Mouse (Mus musculus): Measurements from ENCODE around the gene Exoc6b.

The Exoc6b gene

DNA sequence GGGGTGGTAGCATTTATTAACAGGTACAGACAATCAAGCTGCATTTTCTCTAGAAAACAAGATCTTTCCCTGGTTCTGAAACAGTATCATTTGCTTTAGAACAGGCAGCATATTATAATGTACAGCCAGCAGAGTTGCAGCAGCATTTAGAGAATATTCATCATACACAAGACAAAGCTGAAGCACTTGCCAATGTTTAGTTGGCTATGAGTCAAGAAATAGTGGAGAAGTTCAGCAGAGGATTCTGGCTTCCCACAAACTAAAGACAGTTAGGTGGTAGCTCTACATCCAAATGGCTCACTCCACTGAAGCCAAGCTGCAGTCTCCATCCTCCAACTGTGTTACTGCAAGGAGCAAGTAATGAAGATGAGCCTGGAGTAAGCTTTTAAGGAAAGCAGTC, 342.4 kb downstream of the Exoc6b start:
- no peak for DNase-seq (ENCODE audit: low spot score in 2 of 2)

GRCm38 (mm10) chr6:84713171-84713570, 356.1 kb downstream of the Exoc6b start:
- no peak for DNase-seq (ENCODE audit: low spot score in 2 of 2)

DNA sequence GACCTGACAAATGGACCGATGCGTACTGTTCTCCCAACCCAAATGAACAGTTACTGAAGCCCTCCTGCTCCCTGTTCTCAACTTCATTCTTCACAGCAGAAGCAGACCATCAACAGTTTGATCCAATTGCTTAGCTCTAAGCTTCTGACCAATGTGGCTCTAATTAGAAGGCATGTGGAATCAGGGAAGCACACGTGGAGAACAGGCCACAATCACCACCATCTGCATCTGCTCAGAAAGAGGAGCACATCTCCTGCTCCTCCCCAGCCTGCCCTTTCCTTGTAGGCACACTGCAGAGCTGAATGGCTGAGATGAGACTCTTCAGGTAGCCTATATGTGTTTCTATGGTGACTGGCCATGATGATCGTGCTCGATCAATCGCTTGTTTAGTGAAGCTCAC, 358.5 kb downstream of the Exoc6b start:
- no peak for DNase-seq (ENCODE audit: low spot score in 2 of 2)

DNA sequence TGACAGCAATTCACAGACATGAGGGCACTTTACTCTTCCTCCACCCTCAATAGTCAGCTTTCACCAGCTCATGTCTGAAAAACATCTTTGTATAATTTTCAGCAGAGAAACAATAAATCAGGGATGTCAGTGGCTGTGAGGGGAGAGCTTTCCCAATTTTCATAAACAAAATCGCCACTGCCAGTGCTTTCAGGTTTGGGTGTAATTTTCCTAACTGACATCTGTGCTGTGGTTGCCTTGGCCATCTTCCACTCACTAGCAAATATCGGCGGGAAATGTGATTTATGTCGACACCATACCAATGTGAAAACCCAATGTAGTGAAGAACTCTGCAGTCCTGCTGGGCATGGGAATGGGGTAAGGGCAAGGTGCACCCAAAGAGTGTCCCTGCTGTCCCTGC, 360.7 kb downstream of the Exoc6b start:
- DNase-seq (ENCODE audit: low spot score in 2 of 2) = no peak

GRCm38 (mm10) chr6:84699579-84699978, 369.7 kb downstream of the Exoc6b start:
- DNase-seq (ENCODE audit: low spot score in 2 of 2) = no peak

- DNase-seq (ENCODE audit: low spot score in 2 of 2) = no peak
These were observed 371.0 kb downstream of the Exoc6b start for GRCm38 (mm10) chr6:84698288-84698673.

GRCm38 (mm10) chr6:84697474-84698287, 371.6 kb downstream of the Exoc6b start:
- DNase-seq (ENCODE audit: low spot score in 2 of 2) = no peak

DNA sequence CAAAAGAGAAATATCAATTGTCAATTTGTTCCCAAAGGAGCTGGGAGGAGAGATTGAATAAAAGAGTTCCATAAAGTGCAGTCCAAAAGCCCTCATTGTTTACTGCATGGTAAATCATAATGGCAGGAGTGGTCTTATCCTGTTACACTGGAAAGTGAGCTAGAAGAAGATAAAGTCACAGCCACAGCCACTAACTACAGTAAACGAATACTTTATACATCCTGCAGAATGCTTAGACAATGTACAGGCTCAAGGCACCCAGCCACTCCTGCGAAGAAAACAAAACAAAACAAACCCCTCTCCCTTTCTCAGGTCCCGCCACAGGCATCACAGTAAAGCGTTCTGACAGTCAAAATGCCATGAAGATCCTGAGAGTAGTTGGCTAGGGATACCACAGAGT, 375.5 kb downstream of the Exoc6b start:
- no peak for DNase-seq (ENCODE audit: low spot score in 2 of 2)

- no peak for DNase-seq (ENCODE audit: low spot score in 2 of 2)
These were observed 376.1 kb downstream of the Exoc6b start for GRCm38 (mm10) chr6:84693204-84693603.

DNA sequence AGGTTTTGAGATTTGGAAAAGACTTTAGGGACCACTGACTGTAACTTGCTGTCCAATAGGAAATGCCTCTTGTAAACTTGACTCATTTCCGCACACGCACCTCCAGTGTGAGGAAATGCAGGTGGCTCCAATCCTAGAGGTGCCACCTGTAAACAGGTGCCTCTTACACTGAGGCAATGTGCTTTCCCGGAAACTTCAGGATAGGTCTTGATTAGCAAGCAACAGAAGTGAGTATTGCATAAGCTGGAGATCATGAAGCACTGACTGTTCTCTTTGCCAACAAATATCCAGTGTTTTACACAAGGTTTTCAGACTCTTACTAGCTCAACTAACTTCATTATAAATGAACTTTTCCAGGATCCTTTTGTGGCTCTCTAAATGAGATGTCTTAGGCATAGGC, 377.4 kb downstream of the Exoc6b start:
- no peak for DNase-seq (ENCODE audit: low spot score in 2 of 2)

DNA sequence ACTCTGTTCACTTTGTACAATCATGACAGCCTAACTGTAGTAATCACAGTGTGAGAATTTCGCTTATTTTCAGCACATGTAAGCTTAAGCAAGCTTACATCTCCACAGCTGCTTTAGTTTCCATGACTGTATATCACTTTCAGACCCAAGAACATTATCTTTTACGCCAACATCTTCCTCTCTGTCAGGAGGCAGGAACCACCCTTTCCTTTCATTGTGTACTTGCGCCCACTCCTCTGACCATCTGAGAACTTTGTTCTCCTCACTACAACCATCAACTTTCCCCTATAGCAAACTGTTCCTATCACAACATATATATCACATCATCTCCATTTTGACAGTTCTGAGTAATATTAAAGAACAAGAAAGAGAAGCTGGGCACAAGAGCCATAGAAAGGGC, 391.5 kb downstream of the Exoc6b start:
- DNase-seq (ENCODE audit: low spot score in 2 of 2) = no peak

DNA sequence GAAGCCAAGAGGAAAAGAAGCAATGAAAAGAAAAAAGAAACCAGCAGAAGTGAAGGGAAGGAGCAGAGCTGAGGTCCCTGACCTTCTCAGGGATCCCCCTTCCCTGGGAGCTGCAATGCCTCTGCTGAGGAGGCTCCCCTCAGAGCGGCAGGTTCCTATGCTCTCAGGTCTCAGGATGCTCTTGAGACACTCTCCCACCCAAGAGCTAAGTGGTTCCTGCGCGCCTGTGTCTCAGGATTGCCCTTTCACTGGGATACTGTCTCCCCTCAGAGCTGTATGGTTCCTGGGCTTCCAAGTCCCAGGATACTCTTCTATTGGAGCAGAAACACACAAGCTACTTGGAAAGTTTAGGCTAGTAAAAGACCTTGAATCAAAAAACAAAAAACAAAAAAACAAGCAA, 394.4 kb downstream of the Exoc6b start:
- DNase-seq (ENCODE audit: low spot score in 2 of 2) = no peak

DNA sequence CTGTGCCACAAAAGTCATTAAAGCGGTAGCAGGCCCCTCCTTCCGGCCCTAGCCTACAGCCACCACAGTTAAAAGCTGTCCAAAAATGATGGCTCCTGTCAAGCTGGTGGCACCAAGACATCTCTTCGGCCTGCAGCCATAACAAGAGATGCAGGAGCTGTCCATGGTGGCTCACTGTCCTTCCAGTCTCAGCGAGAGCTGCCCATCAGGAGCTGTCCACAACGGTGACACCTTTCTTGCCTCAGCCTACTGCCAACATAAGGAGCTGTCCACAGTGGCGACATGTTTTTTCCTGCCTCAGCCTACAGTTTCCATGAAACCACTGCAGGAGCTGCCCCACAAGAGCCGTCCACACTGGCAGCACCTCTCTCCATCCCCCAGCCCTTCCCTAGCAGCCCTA, 395.2 kb downstream of the Exoc6b start:
- no peak for DNase-seq (ENCODE audit: low spot score in 2 of 2)

DNA sequence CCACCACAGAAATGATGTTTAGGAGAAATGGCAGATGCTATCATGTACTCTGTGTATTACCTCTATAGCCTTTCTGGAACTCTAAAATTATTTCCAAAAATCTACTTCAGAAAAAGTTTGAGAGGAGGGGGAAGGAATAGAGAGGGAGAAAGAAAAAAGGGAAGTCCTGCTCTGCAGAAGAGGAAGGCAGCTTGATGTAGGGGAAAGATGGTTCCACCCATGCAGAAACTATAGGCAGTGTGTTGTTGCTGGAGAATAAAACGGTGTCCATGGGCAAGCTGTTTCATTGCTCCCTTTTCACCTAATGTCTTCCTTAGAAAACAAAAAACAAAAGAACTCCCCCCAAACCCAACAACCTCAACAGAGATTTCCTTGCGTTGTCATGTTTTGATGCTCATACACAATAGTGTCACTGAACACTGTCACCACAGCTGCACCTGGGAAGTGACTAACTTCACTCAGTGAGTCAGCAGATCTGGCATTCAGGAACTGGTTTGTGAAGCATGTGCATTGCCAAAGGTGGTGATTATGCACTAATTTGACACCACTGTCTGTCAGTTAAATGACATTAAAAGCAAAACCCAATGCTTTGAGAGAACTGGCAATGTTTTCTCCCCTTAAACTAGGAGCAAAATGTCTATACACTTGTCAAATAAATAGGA, 407.7 kb downstream of the Exoc6b start:
- no peak for DNase-seq (ENCODE audit: low spot score in 2 of 2)

GRCm38 (mm10) chr6:84660982-84661381, 408.3 kb downstream of the Exoc6b start:
- no peak for DNase-seq (ENCODE audit: low spot score in 2 of 2)

DNA sequence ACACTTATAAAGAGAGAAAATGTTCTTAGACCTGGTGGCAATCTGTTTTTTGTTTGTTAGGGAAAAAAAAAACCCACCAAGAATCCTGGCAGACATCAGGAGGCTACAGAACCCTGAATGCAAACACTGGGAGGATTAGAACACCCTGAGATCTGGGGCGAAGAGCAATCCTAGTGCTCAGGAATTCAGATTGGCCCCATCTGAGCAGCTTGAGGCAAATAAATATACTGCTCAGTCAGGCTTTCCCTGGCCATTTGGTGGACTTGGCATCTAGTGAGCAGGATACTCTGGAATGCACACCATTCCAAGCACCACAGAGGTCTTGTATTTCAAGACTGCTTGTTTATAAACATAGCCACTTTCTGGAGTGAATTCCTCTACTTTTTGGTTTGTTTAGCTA, 412.2 kb downstream of the Exoc6b start:
- DNase-seq (ENCODE audit: low spot score in 2 of 2) = no peak

GRCm38 (mm10) chr6:84656680-84657079, 412.6 kb downstream of the Exoc6b start:
- no peak for DNase-seq (ENCODE audit: low spot score in 2 of 2)

DNA sequence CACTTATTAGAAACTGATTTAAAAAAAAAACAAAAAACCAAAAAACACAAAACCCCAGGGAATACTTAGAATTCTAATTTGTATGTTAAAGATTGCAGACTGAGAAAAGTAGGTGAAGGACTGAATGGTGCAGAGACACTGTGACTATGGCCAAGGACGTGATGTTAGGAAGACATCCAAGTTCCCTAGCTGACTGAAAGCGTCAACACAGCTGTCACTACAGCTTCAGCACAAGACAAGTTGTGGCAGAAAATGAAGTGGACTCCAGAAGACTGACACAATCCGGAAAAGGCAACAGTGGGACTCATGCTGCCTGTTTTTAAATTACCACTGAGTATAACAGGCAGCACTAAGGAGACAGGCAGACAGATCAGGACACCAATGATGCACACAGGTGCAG, 417.4 kb downstream of the Exoc6b start:
- no peak for DNase-seq (ENCODE audit: low spot score in 2 of 2)

DNA sequence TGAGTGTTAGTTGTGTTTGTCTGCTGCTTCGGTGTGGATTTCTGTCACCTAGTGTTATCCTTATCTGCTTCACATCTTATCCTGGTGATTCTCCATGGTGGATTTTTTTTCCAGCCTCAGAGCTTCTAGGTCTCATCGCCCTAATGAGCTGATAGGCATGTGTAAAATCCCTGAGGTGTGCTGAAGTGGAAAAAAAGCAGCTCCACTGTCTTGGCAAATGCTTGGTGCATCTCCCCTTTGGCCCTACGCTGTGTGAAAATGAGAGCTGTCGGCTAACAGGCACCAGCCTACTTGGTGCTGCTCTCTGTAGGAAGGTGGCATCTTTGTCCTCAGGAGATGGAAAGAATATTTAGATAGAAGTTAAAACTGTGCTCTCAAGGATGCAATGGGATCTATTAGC, 422.1 kb downstream of the Exoc6b start:
- no peak for DNase-seq (ENCODE audit: low spot score in 2 of 2)

DNA sequence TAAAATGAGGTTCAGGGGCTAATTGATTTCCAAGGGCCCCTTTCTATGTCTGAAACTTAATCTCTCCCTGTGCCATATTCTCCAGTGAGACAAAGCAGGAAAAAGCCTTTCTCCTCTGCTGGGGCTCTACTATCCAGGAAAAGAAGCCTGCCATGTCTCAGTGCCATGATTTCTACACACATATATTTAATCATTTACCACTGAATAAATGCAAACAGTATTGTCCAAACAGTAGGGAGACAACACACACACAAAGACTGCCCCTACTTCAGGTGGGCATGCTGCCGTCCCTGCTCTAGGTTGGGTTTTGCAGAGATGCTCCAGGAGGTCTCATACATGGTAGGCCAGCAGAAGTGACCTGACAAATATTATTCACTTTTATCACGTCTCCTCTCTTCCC, 422.6 kb downstream of the Exoc6b start:
- no peak for DNase-seq (ENCODE audit: low spot score in 2 of 2)

- no peak for DNase-seq (ENCODE audit: low spot score in 2 of 2)
These were observed 428.3 kb downstream of the Exoc6b start for GRCm38 (mm10) chr6:84641062-84641431.

- no peak for DNase-seq (ENCODE audit: low spot score in 2 of 2)
These were observed 428.8 kb downstream of the Exoc6b start for GRCm38 (mm10) chr6:84640324-84641061.

DNA sequence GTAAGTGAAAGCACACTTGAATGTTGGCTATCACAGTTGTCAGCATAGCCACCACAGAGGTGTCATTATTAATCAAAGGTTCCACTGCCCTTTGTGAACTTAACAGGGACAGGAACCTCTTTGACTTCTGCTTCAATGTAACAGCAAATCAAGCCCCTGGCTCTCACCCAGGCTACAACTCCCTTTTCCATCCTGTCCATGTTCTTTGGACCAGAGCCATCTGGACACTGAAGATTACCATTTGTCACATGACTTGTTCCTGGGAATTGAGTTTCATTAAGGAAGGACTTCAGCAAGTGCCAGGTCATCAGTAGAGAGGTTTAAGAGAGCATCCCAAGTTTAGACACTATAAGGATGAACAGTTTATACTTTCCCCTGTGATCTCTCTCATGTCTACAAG, 431.1 kb downstream of the Exoc6b start:
- DNase-seq (ENCODE audit: low spot score in 2 of 2) = no peak

Measured in frontal cortex, postnatal 25 days (tissue).